Mouse (Mus musculus): ENCODE measurements around the gene Tceanc2. TPM values are rescaled to one million over a fixed set of nuclear protein-coding genes. Genes with fewer than 3 reads are reported as not detected.

Gene Tceanc2
- total RNA-seq, 2 experiments from 2014 or later: 15.0 to 20.8 TPM

GRCm38 (mm10) chr4:107098791-107099525 lies 80.0 kb downstream of the Tceanc2 start:
- DNase-seq (ENCODE audit: low spot score in 2 of 2): no peak
- intact Hi-C loops (cut with DNase I): no loop called here

GRCm38 (mm10) chr4:107098375-107098774 lies 80.5 kb downstream of the Tceanc2 start:
- intact Hi-C loops (cut with DNase I): no loop called here
- DNase-seq (ENCODE audit: low spot score in 2 of 2): no peak

- no peak for DNase-seq (ENCODE audit: low spot score in 2 of 2)
- intact Hi-C loops (cut with DNase I): no loop called here
Observed at GRCm38 (mm10) chr4:107097871-107098270, 81.0 kb downstream of the Tceanc2 start.

GRCm38 (mm10) chr4:107096841-107097373 lies 82.0 kb downstream of the Tceanc2 start, which contains the start of gene Cdcp2:
TSS of gene Cdcp2 (plus strand) at chr4:107096891.
- intact Hi-C loops (cut with DNase I): no loop called here
- no peak for DNase-seq (ENCODE audit: low spot score in 2 of 2)

GRCm38 (mm10) chr4:107096043-107096442 lies 82.9 kb downstream of the Tceanc2 start:
- DNase-seq (ENCODE audit: low spot score in 2 of 2): no peak

GRCm38 (mm10) chr4:107094484-107095187 lies 84.3 kb downstream of the Tceanc2 start:
- intact Hi-C loops (cut with DNase I): no loop called here
- no peak for DNase-seq (ENCODE audit: low spot score in 2 of 2)

More at GRCm38 (mm10) chr4:107096043-107096442, 82.9 kb downstream of the Tceanc2 start:
- intact Hi-C loops (cut with DNase I): no loop called here

GRCm38 (mm10) chr4:107091696-107092095 lies 87.2 kb downstream of the Tceanc2 start:
- DNase-seq (ENCODE audit: low spot score in 2 of 2): no peak
- intact Hi-C loops (cut with DNase I): no loop called here

- intact Hi-C loops (cut with DNase I): no loop called here
- DNase-seq (ENCODE audit: low spot score in 2 of 2): peak; percentile 68 to 70
Observed at GRCm38 (mm10) chr4:107084858-107085257, 94.1 kb downstream of the Tceanc2 start.

- DNase-seq (ENCODE audit: low spot score in 2 of 2): peak in 1 of 2 experiments; percentile 24
- intact Hi-C loops (cut with DNase I): no loop called here
Observed at GRCm38 (mm10) chr4:107084343-107084742, 94.6 kb downstream of the Tceanc2 start.

Other genes starting within 250 kb of the Tceanc2 start
- gene Mrpl37, start 112.2 kb downstream of the Tceanc2 start, total RNA-seq (2021): 10 to 100 TPM; 56.1 to 58.9 TPM
- gene Cyb5rl, start 112.1 kb downstream of the Tceanc2 start, total RNA-seq (2021): 1 to 10 TPM; 4.7 to 7.4 TPM
- not detected for gene Cdcp2, start 82.2 kb downstream of the Tceanc2 start, total RNA-seq (2021)
- 100 to 1,000 TPM; 192 to 236 TPM for gene Tmem59, start 717 bp downstream of the Tceanc2 start, total RNA-seq (2021)
- gene Ldlrad1, start 30.1 kb upstream of the Tceanc2 start, total RNA-seq (2021): not detected
- 10 to 100 TPM; 28.0 to 35.0 TPM for gene Lrrc42, start 74.4 kb upstream of the Tceanc2 start, total RNA-seq (2021)
- gene Hspb11, start 74.5 kb upstream of the Tceanc2 start, total RNA-seq (2021): 10 to 100 TPM; 15.6 to 16.5 TPM
- not detected for gene Dio1, start 128.1 kb upstream of the Tceanc2 start, total RNA-seq (2021)
- 10 to 100 TPM; 41.7 to 45.8 TPM for gene Yipf1, start 135.2 kb upstream of the Tceanc2 start, total RNA-seq (2021)
- gene Ndc1, start 188.7 kb upstream of the Tceanc2 start, total RNA-seq (2021): 10 to 100 TPM; 10.9 to 11.8 TPM